Mouse (Mus musculus): Measurements from ENCODE around the gene Enho. TPM values are rescaled to one million over a fixed set of nuclear protein-coding genes. Genes with fewer than 3 reads are reported as not detected.

The Enho gene
- total RNA-seq, 2 experiments from 2014 or later = 9.1 to 11.9 TPM

DNA sequence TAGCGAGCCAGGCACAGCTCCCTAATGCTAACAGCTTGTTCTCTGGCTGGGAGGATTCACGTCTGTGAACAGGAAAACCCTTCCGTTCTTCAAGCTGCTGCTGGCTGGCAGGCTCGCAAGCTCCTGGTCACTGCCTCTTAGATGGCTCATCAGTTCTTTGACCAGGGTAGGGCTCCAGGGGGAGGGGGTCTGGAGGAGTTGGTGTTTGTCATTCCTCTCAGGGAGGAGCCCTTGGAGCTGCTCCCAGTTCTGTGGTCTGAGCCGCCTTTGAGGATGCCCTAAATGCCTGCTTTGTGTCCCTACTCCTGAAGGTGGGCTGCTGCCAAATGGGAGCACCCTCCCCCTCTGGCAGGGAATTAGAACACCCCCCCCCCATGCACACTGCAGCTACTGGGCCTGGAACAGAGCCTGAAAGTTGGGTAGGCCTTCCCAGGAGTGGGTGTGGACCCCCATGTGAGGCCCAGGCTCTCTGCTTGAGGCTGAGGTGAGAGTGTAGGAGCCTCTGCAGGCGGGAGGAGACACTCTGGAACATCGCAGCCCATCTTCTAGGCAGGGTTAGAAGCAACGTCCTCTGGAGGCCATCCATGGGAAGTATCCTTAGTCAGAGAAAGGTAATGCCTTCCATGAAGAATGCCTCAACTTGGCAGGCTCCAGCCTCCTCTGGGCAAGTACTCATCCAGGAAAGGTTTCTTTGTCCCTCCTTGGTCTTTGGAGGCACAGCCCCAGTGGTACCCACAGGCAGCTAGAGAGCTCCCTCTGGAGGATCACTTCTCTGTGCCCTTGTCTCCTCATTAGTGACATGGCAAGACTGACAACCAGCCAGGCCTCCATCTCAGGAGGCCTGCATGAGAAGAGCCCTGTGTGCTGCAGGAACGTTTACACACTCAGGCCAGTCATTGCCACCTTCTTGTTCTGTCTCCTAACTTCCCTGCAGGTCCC lies 24.2 kb downstream of the Enho start:
- peak; percentile 53 for TF ChIP-seq CTCF (IDR thresholded peaks at IDR 0.05)
- Histone ChIP-seq H3K4me3 (no peak overlapping the region), H3K27ac (peak overlapping the region; percentile 3; the same call in 1 of the 2 replicates)
- DNase-seq = peak; percentile 39
- intact Hi-C loops (cut with DNase I) = loop anchor here (2.0 to 10.0 kb wide), 2 partner anchors 37 to 91 kb away; no protein-coding TSS in a partner anchor

GRCm38 (mm10) chr4:41614156-41614555 lies 26.0 kb downstream of the Enho start:
- peak; percentile 85 for DNase-seq
- intact Hi-C loops (cut with DNase I) = loop anchor here (1.0 to 10.0 kb wide), 5 partner anchors 39 to 147 kb away; partner anchors contain the start of gene Nudt2
- TF ChIP-seq CTCF (IDR thresholded peaks at IDR 0.05) = peak; percentile 99; the same call in 1 of the 2 replicates

DNA sequence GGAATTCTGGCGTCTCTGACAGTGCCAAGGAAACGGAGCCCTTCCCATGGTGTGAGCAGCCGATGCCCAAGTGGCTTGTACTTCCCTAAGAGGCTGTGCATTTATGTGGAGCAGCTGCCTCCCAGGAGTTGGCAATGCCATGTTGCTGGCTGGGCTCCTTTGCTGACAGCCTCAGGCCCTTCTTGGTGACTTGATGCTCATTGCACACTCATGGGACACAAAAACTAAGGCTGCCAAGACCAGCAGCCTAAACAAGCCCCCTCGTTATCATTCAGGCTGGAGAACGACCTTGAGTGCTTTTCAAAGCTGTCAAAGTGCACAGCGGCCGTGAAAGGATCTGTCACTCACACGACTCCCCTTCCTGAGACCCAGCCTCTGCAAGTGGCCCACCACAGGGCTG lies 28.0 kb downstream of the Enho start:
- intact Hi-C loops (cut with DNase I) = loop anchor here (5.0 to 10.0 kb wide), 3 partner anchors 40 to 145 kb away; partner anchors contain the start of gene Nudt2
- TF ChIP-seq CTCF (IDR thresholded peaks at IDR 0.05) = no peak
- DNase-seq = peak; percentile 52

More at GRCm38 (mm10) chr4:41614156-41614555, 26.0 kb downstream of the Enho start:
- Histone ChIP-seq H3K27ac (no peak overlapping the region), H3K4me3 (no peak overlapping the region)

DNA sequence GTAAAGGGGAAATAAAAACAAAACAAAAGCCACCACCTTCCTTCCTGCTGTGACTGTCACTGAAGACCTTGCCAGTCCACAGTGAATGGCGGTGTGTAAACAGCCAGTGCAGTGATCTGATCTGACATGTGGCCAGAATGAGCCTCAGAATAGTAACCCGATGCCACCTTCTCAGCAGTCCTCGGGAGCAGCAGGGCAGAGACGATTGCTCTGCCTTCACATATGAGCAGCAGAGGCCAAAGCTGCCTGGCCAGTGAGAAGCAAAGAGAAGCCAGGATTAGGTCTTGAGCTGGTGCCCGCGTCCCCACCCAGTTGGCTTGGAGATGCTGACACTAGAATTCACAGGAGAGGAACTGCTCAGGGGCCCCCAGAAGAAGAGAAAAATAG lies 29.5 kb downstream of the Enho start:
- Histone ChIP-seq H3K4me3 (no peak overlapping the region), H3K27ac (peak overlapping the region; percentile 75)
- intact Hi-C loops (cut with DNase I) = loop anchor here (5.0 to 10.0 kb wide), 3 partner anchors 38 to 143 kb away; partner anchors contain the start of gene Nudt2
- DNase-seq = peak; percentile 78
- no peak for TF ChIP-seq CTCF (IDR thresholded peaks at IDR 0.05)

More for the DNA sequence above, 28.0 kb downstream of the Enho start:
- H3K4me3 ChIP-seq = no peak overlapping the region
- H3K27ac ChIP-seq = peak overlapping the region; percentile 58

- Histone ChIP-seq H3K27ac (peak overlapping the region; percentile 75), H3K4me3 (no peak overlapping the region)
- TF ChIP-seq CTCF (IDR thresholded peaks at IDR 0.05) = peak; percentile 45
- intact Hi-C loops (cut with DNase I) = loop anchor here (5.0 to 10.0 kb wide), 3 partner anchors 38 to 143 kb away; partner anchors contain the start of gene Nudt2
- DNase-seq = no peak
Measured at GRCm38 (mm10) chr4:41609681-41610593, 30.2 kb downstream of the Enho start.

GRCm38 (mm10) chr4:41606784-41607183 lies 33.3 kb downstream of the Enho start:
- TF ChIP-seq CTCF (IDR thresholded peaks at IDR 0.05) = no peak
- no peak overlapping the region for H3K4me3 ChIP-seq
- intact Hi-C loops (cut with DNase I) = no loop called here
- H3K27ac ChIP-seq = no peak overlapping the region
- DNase-seq = peak; percentile 61

DNA sequence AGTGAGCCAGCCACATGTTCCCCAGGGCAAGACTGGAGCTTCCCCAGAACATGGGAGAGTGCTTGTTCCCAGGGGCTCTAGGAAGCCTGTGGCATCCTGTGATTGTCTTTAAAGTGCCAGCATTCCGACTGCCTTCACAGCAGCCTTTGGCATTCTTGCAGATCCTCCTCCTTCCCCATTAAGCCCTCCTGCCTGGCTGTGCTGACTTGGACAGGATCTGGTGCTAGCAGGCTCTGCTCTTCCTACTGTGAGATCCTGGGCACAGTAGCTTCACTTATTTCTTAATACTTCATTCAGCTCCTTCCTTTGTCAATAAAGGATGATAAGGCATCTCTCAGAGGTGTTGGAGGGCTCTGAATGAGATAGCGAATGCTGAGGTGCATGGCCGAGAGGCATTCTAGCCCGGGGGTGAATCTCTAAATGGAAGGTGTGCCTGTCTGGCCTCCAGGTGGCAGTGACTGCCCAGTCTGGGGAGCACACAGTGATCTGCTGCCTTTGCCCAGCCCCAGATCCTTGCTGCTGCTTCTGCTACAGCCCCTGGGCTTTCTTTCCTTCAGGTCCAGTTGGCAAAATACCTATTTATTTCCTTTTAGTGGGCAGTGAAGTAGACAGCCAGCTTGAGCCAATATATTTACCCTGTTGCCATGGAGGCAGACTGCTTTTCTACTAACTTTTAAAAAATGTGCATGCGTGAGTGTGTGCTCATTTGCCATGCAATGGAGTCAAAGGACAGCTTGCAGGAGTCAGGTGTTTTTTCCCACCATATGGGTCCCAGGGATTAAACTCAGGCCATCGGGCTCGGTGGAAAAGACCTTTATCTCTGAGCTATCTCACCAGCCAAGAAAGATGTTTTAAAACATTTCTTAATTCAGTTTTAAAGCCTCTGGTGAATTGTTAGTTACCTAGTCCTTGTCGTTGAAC lies 35.4 kb downstream of the Enho start:
- peak; percentile 74 for TF ChIP-seq CTCF (IDR thresholded peaks at IDR 0.05)
- intact Hi-C loops (cut with DNase I) = loop anchor here (2.0 kb wide), 1 partner anchor 104 kb away; no protein-coding TSS in a partner anchor
- peak; percentile 66 for DNase-seq

DNA sequence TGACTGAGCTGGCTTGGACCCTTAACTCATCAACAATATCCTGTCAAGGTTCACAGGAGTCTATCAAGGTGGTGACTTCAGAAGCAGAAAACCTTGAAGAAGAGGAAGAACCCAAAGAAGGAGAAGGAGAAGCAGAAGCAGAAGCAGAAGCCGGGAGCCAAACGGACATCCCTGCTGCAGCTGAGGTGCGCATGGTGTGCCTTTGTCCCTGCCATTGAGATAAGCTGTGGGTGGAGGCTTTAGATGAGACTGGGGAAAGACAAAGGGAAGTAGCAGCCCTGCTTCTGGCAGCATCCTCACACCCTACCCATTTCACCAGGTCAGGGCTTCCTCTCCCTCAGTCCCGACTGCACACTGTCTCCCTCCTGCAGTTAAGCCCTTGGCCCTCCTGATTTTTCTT lies 37.3 kb downstream of the Enho start:
- Histone ChIP-seq H3K4me3 (no peak overlapping the region), H3K27ac (no peak overlapping the region)
- TF ChIP-seq CTCF (IDR thresholded peaks at IDR 0.05) = no peak
- intact Hi-C loops (cut with DNase I) = no loop called here
- DNase-seq = no peak

More for the DNA sequence above, 35.4 kb downstream of the Enho start:
- Histone ChIP-seq H3K4me3 (no peak overlapping the region), H3K27ac (no peak overlapping the region)

Other genes starting within 250 kb of the Enho start
- gene Kif24, start 175.4 kb downstream of the Enho start, total RNA-seq (2021) = under 1 TPM; 0.31 to 0.33 TPM
- 10 to 100 TPM; 22.7 to 27.6 TPM for gene Nudt2, start 175.2 kb downstream of the Enho start, total RNA-seq (2021)
- gene AI464131, start 137.2 kb downstream of the Enho start, total RNA-seq (2021) = 10 to 100 TPM; 75.0 to 87.5 TPM
- under 1 TPM in 1 of 2 experiments, not detected in 1; 0.67 TPM for gene 1110017D15Rik, start 123.0 kb downstream of the Enho start, total RNA-seq (2021)
- gene Fam219a, start 70.8 kb downstream of the Enho start, total RNA-seq (2021) = 10 to 100 TPM; 18.0 to 24.3 TPM
- under 1 TPM; 0.56 to 0.59 TPM for gene Dnaic1, start 70.5 kb downstream of the Enho start, total RNA-seq (2021)
- 10 to 100 TPM; 27.3 to 55.3 TPM for gene Cntfr, start 56.8 kb upstream of the Enho start, total RNA-seq (2021)
- gene Il11ra1, start 59.7 kb upstream of the Enho start, total RNA-seq (2021) = 10 to 100 TPM; 33.3 to 73.4 TPM
- gene Rpp25l, start 73.2 kb upstream of the Enho start, total RNA-seq (2021) = 10 to 100 TPM; 50.1 to 58.4 TPM
- 10 to 100 TPM; 40.6 to 42.4 TPM for gene Dctn3, start 82.8 kb upstream of the Enho start, total RNA-seq (2021)
- not detected for gene Arid3c, start 90.8 kb upstream of the Enho start, total RNA-seq (2021)
- 10 to 100 TPM; 27.0 to 41.1 TPM for gene Galt, start 114.9 kb upstream of the Enho start, total RNA-seq (2021)
- gene Sigmar1, start 115.8 kb upstream of the Enho start, total RNA-seq (2021) = 10 to 100 TPM in 1 of 2 experiments, 1 to 10 TPM in 1; 8.2 to 13.3 TPM
- gene Ccl27a, start 133.9 kb upstream of the Enho start, total RNA-seq (2021) = 10 to 100 TPM; 15.4 to 19.2 TPM